Mouse (Mus musculus) lung, embryonic 16.5 days (tissue): ENCODE measurements around the gene Sin3b. TPM values are rescaled to one million over a fixed set of nuclear protein-coding genes. Genes with fewer than 3 reads are reported as not detected.

Experiments
- microRNA-seq: library from miRNA; unstranded; fragments of <30 nt; microRNA quantifications from one replicate; pipeline ENCODE4, GENCODE M21; 2016
- polyA plus RNA-seq: library from polyadenylated mRNA; unstranded; fragments of >200 nt; fragmentation: Nextera tagmentation; extraction: Ambion mirVana; gene quantifications from 2 replicates; pipeline ENCODE4 v1.2.1, GENCODE M21; 2015

Gene Sin3b
- polyA plus RNA-seq, 1 experiment from 2014 or later, result 149 TPM

Small RNAs within 50 kb of the gene (microRNA-seq; reads per million reads assigned to microRNA genes)
- gene Gm26237, result not detected

Other genes with a start within 250 kb of the Sin3b start
- gene Cherp, start 248.1 kb upstream of the Sin3b start, polyA plus RNA-seq, result 55.8 and 68.3 TPM in 2 replicates
- 7.5 and 7.6 TPM in 2 replicates for gene Slc35e1, start 230.7 kb upstream of the Sin3b start, polyA plus RNA-seq
- gene Med26, start 175.0 kb upstream of the Sin3b start, polyA plus RNA-seq, result 15.6 and 16.2 TPM in 2 replicates
- 112 and 120 TPM in 2 replicates for gene Smim7, start 152.2 kb upstream of the Sin3b start, polyA plus RNA-seq
- 19.6 and 19.8 TPM in 2 replicates for gene Tmem38a, start 151.2 kb upstream of the Sin3b start, polyA plus RNA-seq
- 0.23 and 0.26 TPM in 2 replicates for gene Nwd1, start 76.6 kb upstream of the Sin3b start, polyA plus RNA-seq
- 3.0 and 3.6 TPM in 2 replicates for gene F2rl3, start 38.6 kb downstream of the Sin3b start, polyA plus RNA-seq